Mouse (Mus musculus) olfactory bulb, adult 2 months (tissue): ENCODE data around the gene Gm10160.

ENCODE experiments used
- CTCF ChIP-seq: fragments of 200-500 bp; IDR thresholded peaks from 2 replicates; pipeline ENCODE4 v1.5.1; 2012; ENCODE audit warnings: low read depth, mild to moderate bottlenecking, low read length, moderate library complexity; ENCODE audit not compliant: insufficient read depth
- POLR2A ChIP-seq: fragments of 200-500 bp; IDR thresholded peaks from 2 replicates; pipeline ENCODE4 v1.6.1; 2012; ENCODE audit warnings: mild to moderate bottlenecking, low read depth, low read length, moderate library complexity; ENCODE audit not compliant: insufficient read depth

GRCm38 (mm10) chr7:81904094-81904493, 48.5 kb upstream of the Gm10160 start:
- no peak for TF ChIP-seq POLR2A
- TF ChIP-seq CTCF, result no peak
